Mouse (Mus musculus) C2C12 (cell line): ENCODE data around the gene Chp2.

Source experiments
- CEBPB ChIP-seq: IDR thresholded peaks from one replicate; pipeline ENCODE4 v1.6.1; 2011; ENCODE audit warnings: low read depth, mild to moderate bottlenecking, control low read depth, moderate library complexity
- CTCF ChIP-seq: IDR thresholded peaks from one replicate; pipeline ENCODE4 v1.5.1; 2011; ENCODE audit not compliant: control insufficient read depth, insufficient read depth, insufficient read length
- MAX ChIP-seq: IDR thresholded peaks from one replicate; pipeline ENCODE4 v1.6.1; 2011; ENCODE audit warnings: mild to moderate bottlenecking, control low read depth
- MYOD1 ChIP-seq: IDR thresholded peaks from one replicate; pipeline ENCODE4 v1.6.1; 2011; ENCODE audit warnings: low read depth; ENCODE audit not compliant: control insufficient read depth, insufficient read length
- MYOG ChIP-seq: IDR thresholded peaks from one replicate; pipeline ENCODE4 v1.6.1; 2011; ENCODE audit not compliant: control insufficient read depth, insufficient read length; ENCODE audit errors: extremely low read depth
- USF1 ChIP-seq: IDR thresholded peaks from one replicate; pipeline ENCODE4 v1.6.1; 2011; ENCODE audit warnings: low read depth, mild to moderate bottlenecking, control low read depth, moderate library complexity

GRCm38 (mm10) chr7:122229916-122230315 is 10.6 kb downstream of the Chp2 start:
- no peak for TF ChIP-seq CTCF
- TF ChIP-seq CEBPB = no peak
- no peak for TF ChIP-seq MYOD1
- TF ChIP-seq MYOG = no peak
- TF ChIP-seq MAX = no peak
- TF ChIP-seq USF1 = no peak
